Mouse (Mus musculus): Measurements from ENCODE around the gene Gse1. TPM values are rescaled to one million over a fixed set of nuclear protein-coding genes. Genes with fewer than 3 reads are reported as not detected.
A peak's percentile ranks its signal among the peaks of the same experiment; 100 is the strongest.

Gene Gse1
- polyA plus RNA-seq, 1 experiment from 2014 or later = 17.8 TPM

DNA sequence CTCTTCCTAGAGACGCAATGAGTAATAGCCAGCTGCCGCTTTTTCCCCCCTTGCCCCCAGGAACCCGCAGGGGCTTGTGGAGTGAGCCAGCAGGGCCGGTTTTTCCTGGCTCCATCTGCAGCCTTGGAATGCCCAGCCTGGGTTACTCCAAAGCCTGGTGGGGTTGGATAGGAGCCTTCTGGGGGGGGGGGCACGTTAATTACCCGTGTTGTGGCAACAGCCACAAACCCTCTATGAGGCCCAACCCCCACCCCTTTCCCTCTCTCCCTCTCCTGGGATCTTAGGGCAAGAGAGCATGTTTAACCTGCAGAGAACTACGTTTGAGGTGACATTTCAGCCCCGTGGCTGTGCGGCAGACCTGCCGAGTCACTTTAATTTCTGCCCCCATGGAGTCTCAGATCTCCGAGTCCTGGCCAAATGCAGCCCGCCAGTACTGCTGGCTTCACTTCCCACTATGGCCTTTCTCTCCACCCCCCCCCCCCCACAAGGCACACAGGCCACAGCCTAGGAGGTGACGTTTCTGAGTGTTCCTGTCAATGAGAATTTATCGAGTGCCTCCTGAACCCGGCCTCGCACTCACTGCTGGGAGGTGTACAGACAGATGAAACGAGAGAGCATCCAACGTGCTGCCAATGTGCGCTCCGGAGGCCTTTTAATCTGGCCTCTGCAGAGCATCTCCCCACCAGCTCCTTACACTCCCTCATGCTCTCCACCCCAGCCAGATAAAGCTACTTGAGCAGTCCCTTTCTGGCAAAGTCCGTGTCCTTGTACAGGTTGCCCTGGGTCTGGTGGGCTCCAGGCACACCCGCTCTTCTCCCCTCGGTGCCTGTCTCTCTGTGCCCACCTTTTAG lies 311.7 kb downstream of the Gse1 start:
- DNase-seq (ENCODE audit: low spot score) = no peak
- Histone ChIP-seq H3K9me3 (ENCODE audit: control insufficient read depth, low read length) (no peaks in the 10 kb centered on the region), H3K9ac (ENCODE audit: low read depth, low read length) (peak overlapping the region; percentile 24; the same call in 1 of the 2 replicates), H3K4me1 (replicated peaks; ENCODE audit: control insufficient read depth, insufficient read depth, low read length) (peaks cover 51% of the 10 kb centered on the region), H3K27me3 (ENCODE audit: control insufficient read depth, insufficient read depth, low read length) (peaks cover 7% of the 10 kb centered on the region), H3K4me3 (ENCODE audit: low read depth, low read length) (peak overlapping the region; percentile 65), H3K4me2 (replicated peaks; ENCODE audit: low read depth, low read length) (peak overlapping the region; percentile 97), H3K27ac (ENCODE audit: low read depth, low read length) (peak overlapping the region; percentile 99), H3K36me3 (ENCODE audit: control insufficient read depth, insufficient read depth, low read length) (no peaks in the 10 kb centered on the region)
- no peak for ATAC-seq (ENCODE audit: low FRiP score)
- 34% methylated on average over 23 of the region's 23 CpGs for WGBS

DNA sequence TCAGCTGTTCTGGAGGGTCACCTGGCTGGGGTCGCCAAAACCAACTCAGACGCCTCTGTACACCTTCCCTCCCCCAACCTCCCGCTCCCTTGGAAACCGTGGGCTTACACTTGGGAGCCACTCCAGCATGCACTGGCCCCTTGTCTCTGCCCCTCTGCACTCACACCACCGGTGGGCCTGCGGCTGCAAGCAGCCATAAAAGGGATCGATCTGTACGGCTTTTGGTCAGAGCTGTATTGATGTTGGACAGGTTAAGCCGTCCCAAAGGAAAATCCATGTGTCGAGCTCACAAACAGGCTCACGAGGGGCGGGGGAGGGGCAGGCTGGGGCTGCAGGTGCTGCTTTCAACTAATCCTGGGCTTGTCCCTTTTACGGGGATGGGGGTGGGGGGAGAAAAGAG lies 314.7 kb downstream of the Gse1 start:
- no peaks in the 10 kb centered on the region for H3K36me3 ChIP-seq (ENCODE audit: control insufficient read depth, insufficient read depth, low read length)
- H3K27me3 ChIP-seq (ENCODE audit: control insufficient read depth, insufficient read depth, low read length) = no peaks in the 10 kb centered on the region
- H3K4me3 ChIP-seq (ENCODE audit: low read depth, low read length) = no peak overlapping the region
- 0 out of 2 replicates have a peak overlapping the region, but pooled peaks have one; percentile 5 for H3K9ac ChIP-seq (ENCODE audit: low read depth, low read length)
- DNase-seq (ENCODE audit: low spot score) (no peak), ATAC-seq (ENCODE audit: low FRiP score) (no peak)
- H3K27ac ChIP-seq (ENCODE audit: low read depth, low read length) = peak overlapping the region; percentile 70
- no peak overlapping the region for H3K4me2 ChIP-seq (replicated peaks; ENCODE audit: low read depth, low read length)
- WGBS = 44% methylated on average over 13 of the region's 13 CpGs
- no peaks in the 10 kb centered on the region for H3K9me3 ChIP-seq (ENCODE audit: control insufficient read depth, low read length)
- H3K4me1 ChIP-seq (replicated peaks; ENCODE audit: control insufficient read depth, insufficient read depth, low read length) = peaks cover 50% of the 10 kb centered on the region

- DNase-seq (ENCODE audit: low spot score) = no peak
- ATAC-seq (ENCODE audit: low FRiP score) = no peak
- Histone ChIP-seq H3K9me3 (ENCODE audit: control insufficient read depth, low read length) (no peaks in the 10 kb centered on the region), H3K27ac (ENCODE audit: low read depth, low read length) (peak overlapping the region; percentile 70), H3K4me2 (replicated peaks; ENCODE audit: low read depth, low read length) (no peak overlapping the region), H3K36me3 (ENCODE audit: control insufficient read depth, insufficient read depth, low read length) (no peaks in the 10 kb centered on the region), H3K27me3 (ENCODE audit: control insufficient read depth, insufficient read depth, low read length) (no peaks in the 10 kb centered on the region), H3K4me1 (replicated peaks; ENCODE audit: control insufficient read depth, insufficient read depth, low read length) (peaks cover 49% of the 10 kb centered on the region), H3K9ac (ENCODE audit: low read depth, low read length) (no peak overlapping the region), H3K4me3 (ENCODE audit: low read depth, low read length) (no peak overlapping the region)
- WGBS = 67% methylated on average over 8 of the region's 8 CpGs
Observed at GRCm38 (mm10) chr8:120543416-120544055, 315.3 kb downstream of the Gse1 start.

- H3K27me3 ChIP-seq (ENCODE audit: control insufficient read depth, insufficient read depth, low read length) = no peaks in the 10 kb centered on the region
- no peak overlapping the region for H3K4me3 ChIP-seq (ENCODE audit: low read depth, low read length)
- H3K9ac ChIP-seq (ENCODE audit: low read depth, low read length) = no peak overlapping the region
- H3K27ac ChIP-seq (ENCODE audit: low read depth, low read length) = no peak overlapping the region
- no peak for ATAC-seq (ENCODE audit: low FRiP score)
- 86% methylated on average over 5 of the region's 5 CpGs for WGBS
- no peaks in the 10 kb centered on the region for H3K9me3 ChIP-seq (ENCODE audit: control insufficient read depth, low read length)
- no peak for DNase-seq (ENCODE audit: low spot score)
- no peak overlapping the region for H3K4me2 ChIP-seq (replicated peaks; ENCODE audit: low read depth, low read length)
- H3K4me1 ChIP-seq (replicated peaks; ENCODE audit: control insufficient read depth, insufficient read depth, low read length) = peaks cover 48% of the 10 kb centered on the region
- no peaks in the 10 kb centered on the region for H3K36me3 ChIP-seq (ENCODE audit: control insufficient read depth, insufficient read depth, low read length)
Observed at GRCm38 (mm10) chr8:120544155-120544554, 315.9 kb downstream of the Gse1 start.

DNA sequence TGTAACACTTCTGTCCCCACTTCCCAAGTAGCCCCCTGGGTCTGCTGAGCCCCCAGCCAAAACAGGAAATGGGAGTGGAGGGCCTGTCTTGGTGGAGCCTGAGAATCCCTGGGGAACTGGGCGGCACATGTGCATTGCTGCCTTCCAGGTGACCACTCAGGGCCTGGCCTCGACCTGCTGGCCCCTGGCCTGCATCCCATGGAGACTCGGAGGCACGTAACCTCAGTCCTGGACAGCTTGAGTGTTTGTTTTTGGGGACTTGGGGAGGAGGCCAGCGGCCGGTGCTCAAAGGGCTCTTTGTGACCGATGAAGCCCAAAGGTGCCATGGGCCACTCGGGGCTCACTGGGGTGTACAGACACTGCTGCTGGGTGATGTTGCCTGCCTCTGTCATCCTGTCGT lies 319.3 kb downstream of the Gse1 start:
- WGBS = 66% methylated on average over 9 of the region's 9 CpGs
- Histone ChIP-seq H3K9me3 (ENCODE audit: control insufficient read depth, low read length) (no peaks in the 10 kb centered on the region), H3K4me3 (ENCODE audit: low read depth, low read length) (no peak overlapping the region), H3K9ac (ENCODE audit: low read depth, low read length) (no peak overlapping the region), H3K4me2 (replicated peaks; ENCODE audit: low read depth, low read length) (0 out of 2 replicates have a peak overlapping the region, but pooled peaks have one; percentile 3), H3K27ac (ENCODE audit: low read depth, low read length) (peak overlapping the region; percentile 96), H3K4me1 (replicated peaks; ENCODE audit: control insufficient read depth, insufficient read depth, low read length) (peaks cover 62% of the 10 kb centered on the region), H3K36me3 (ENCODE audit: control insufficient read depth, insufficient read depth, low read length) (no peaks in the 10 kb centered on the region), H3K27me3 (ENCODE audit: control insufficient read depth, insufficient read depth, low read length) (no peaks in the 10 kb centered on the region)
- ATAC-seq (ENCODE audit: low FRiP score) (no peak), DNase-seq (ENCODE audit: low spot score) (no peak)

- 49% methylated on average over 16 of the region's 16 CpGs for WGBS
- no peak overlapping the region for H3K9ac ChIP-seq (ENCODE audit: low read depth, low read length)
- no peaks in the 10 kb centered on the region for H3K9me3 ChIP-seq (ENCODE audit: control insufficient read depth, low read length)
- H3K27me3 ChIP-seq (ENCODE audit: control insufficient read depth, insufficient read depth, low read length) = no peaks in the 10 kb centered on the region
- ATAC-seq (ENCODE audit: low FRiP score) (no peak), DNase-seq (ENCODE audit: low spot score) (no peak)
- H3K27ac ChIP-seq (ENCODE audit: low read depth, low read length) = peak overlapping the region; percentile 96
- H3K36me3 ChIP-seq (ENCODE audit: control insufficient read depth, insufficient read depth, low read length) = no peaks in the 10 kb centered on the region
- peaks cover 55% of the 10 kb centered on the region for H3K4me1 ChIP-seq (replicated peaks; ENCODE audit: control insufficient read depth, insufficient read depth, low read length)
- no peak overlapping the region for H3K4me2 ChIP-seq (replicated peaks; ENCODE audit: low read depth, low read length)
- H3K4me3 ChIP-seq (ENCODE audit: low read depth, low read length) = no peak overlapping the region
Observed at GRCm38 (mm10) chr8:120548313-120548761, 320.1 kb downstream of the Gse1 start.

- Histone ChIP-seq H3K9ac (ENCODE audit: low read depth, low read length) (peak overlapping the region; percentile 50), H3K27ac (ENCODE audit: low read depth, low read length) (peak overlapping the region; percentile 96), H3K4me2 (replicated peaks; ENCODE audit: low read depth, low read length) (peak overlapping the region; percentile 40), H3K4me1 (replicated peaks; ENCODE audit: control insufficient read depth, insufficient read depth, low read length) (peaks cover 55% of the 10 kb centered on the region), H3K27me3 (ENCODE audit: control insufficient read depth, insufficient read depth, low read length) (no peaks in the 10 kb centered on the region), H3K9me3 (ENCODE audit: control insufficient read depth, low read length) (no peaks in the 10 kb centered on the region), H3K36me3 (ENCODE audit: control insufficient read depth, insufficient read depth, low read length) (no peaks in the 10 kb centered on the region), H3K4me3 (ENCODE audit: low read depth, low read length) (no peak overlapping the region)
- 8% methylated on average over 25 of the region's 25 CpGs for WGBS
- DNase-seq (ENCODE audit: low spot score) (peak; percentile 74), ATAC-seq (ENCODE audit: low FRiP score) (peak; percentile 58)
Observed at GRCm38 (mm10) chr8:120549321-120549921, 321.2 kb downstream of the Gse1 start.

- peak; percentile 75 for ATAC-seq (ENCODE audit: low FRiP score)
- WGBS = 17% methylated on average over 11 of the region's 11 CpGs
- H3K4me3 ChIP-seq (ENCODE audit: low read depth, low read length) = no peak overlapping the region
Observed at GRCm38 (mm10) chr8:120549922-120550321, 321.7 kb downstream of the Gse1 start.

More at GRCm38 (mm10) chr8:120549922-120550321, 321.7 kb downstream of the Gse1 start:
- Histone ChIP-seq H3K4me1 (replicated peaks; ENCODE audit: control insufficient read depth, insufficient read depth, low read length) (peaks cover 55% of the 10 kb centered on the region), H3K36me3 (ENCODE audit: control insufficient read depth, insufficient read depth, low read length) (no peaks in the 10 kb centered on the region), H3K9me3 (ENCODE audit: control insufficient read depth, low read length) (no peaks in the 10 kb centered on the region), H3K4me2 (replicated peaks; ENCODE audit: low read depth, low read length) (peak overlapping the region; percentile 40), H3K27ac (ENCODE audit: low read depth, low read length) (peak overlapping the region; percentile 96), H3K27me3 (ENCODE audit: control insufficient read depth, insufficient read depth, low read length) (no peaks in the 10 kb centered on the region), H3K9ac (ENCODE audit: low read depth, low read length) (peak overlapping the region; percentile 50)
- peak; percentile 61 for DNase-seq (ENCODE audit: low spot score)

Data from hindbrain, embryonic 11.5 days (tissue).